Mouse (Mus musculus) mouse embryonic stem cell (cell line): ENCODE data around the gene Igfbp6.

Experiments
- in situ Hi-C, 2 experiments: fragments of 300-500 bp; cut with MboI; formaldehyde crosslinking; loops; 1 replicate in 1 of 2; 3 replicates in 1 of 2; pipeline ENCODE4 v1.14.3; 2019 to 2020; ENCODE audit warnings: low sequenced_read_pairs in 2 of 2, low pct_unique_long_range_greater_than_20kb in 1 of 2, mixed read lengths in 1 of 2; ENCODE audit not compliant: unreplicated experiment in 1 of 2

The Igfbp6 gene

DNA sequence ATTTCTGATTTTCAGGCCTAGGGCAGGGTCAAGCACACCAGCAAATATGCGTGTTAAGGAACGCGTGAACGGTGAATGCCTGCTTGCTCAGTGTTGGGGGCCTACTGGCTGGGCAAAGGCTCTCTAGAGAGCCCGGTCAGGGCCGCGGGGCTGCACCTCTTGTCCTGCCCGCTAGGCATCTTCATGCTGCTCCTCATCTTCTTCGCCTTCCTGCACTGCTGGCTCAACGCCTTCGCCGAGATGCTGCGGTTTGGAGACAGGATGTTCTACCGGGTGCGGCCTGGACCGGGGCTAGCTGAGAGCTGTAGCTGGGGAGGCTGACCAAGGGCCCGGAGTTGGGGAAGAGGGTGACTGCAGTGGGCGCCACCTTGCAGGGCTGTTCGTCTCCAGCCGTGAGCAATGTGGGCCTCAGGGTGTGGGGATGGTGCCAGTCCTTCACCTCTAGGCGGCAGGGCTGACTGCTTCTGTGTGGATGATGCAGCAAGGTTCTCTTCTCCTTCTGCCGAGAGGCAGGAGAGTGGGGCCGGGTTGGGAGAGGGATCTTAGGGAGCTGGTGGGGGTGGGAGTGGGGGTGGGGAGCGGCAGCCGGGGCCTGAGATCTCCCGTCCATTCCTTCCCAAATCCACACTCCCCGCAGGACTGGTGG lies 16.4 kb downstream of the Igfbp6 start:
- in situ Hi-C loops, result no loop called here

DNA sequence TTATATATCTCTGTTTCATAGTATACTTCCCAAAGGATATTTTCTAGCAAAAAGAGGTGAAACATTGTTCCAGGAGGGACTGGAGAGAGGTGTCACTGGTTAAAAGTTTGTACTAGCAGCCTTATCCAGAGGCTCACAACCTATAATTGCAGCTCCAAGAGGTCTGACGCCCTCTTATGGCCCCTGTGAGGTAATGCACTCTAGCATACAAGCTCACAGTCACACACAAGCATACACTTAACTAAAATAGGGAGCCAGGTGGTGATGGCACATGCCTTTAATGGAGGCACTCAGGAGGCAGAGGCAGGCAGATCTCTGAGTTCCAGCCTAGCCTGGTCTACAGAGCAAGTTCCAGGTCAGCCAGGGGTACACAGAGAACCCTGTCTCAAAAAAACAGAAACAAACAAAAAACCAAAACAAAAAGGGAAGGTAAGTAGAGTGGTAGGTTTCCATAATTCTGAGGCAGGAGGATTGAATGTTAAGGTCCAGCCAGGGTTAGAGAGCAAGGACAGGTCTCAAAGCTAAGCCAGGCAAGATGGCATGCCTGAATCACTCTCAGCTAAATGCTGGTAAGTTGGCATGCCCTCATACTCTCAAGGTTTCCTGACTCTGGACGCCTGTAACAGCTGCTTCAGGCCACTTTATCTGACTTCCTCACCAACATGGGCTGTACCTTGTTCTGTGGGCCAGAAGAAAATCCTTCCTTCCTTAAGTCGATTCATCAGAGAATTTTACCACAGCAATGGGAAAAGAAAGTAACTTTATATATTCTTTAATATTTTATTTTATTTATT lies 19.9 kb downstream of the Igfbp6 start:
- in situ Hi-C loops, result no loop called here

DNA sequence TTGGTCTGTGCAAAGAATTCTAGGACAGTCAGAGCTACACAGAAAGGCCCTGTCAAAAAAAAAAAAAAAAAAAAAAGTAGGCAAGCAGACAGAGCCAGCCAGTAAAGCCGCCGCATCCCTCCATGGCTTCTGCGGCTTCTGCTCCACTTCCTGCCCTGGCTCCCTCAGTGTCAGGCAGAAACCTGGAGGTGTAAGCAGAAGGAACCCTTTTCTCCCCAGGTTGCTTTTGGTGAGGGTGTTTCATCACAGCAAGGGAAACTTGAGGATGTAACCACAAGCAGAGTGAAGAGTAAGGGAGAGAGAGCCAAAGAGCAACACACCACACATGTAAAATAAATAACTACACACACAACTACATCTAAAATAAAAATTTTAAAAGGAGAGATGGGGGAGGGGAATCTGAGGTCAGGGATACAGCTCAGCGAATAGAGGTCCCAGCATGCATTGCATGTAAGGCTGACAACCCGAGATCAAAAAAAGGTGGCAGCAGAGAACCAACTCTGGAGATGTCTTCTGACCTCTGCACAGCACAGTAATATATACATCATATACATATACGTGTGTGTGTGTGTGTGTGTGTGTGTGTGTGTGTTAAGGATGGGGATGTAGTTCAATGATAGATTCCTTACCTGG lies 21.4 kb downstream of the Igfbp6 start:
- in situ Hi-C loops, result no loop called here

DNA sequence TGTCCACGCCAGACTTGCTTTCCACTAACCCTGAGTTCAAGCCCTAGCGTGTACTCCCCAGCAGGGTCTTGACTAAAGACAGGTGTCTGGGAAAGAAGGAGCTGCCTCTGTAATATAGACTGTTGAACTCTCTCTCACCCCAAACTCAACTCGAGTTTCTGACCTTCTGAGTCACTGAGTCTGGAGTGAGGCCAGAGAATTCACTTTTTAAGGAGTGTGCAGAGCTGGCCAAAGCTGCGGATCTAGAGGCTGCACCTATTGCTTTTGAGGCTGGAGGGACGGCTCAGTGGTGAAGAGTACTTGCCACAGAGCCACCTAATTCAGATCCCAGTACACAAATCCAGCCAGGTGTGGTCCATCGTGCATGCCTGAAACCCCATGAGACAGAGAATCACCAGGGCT lies 23.5 kb downstream of the Igfbp6 start:
- in situ Hi-C loops, result no loop called here

DNA sequence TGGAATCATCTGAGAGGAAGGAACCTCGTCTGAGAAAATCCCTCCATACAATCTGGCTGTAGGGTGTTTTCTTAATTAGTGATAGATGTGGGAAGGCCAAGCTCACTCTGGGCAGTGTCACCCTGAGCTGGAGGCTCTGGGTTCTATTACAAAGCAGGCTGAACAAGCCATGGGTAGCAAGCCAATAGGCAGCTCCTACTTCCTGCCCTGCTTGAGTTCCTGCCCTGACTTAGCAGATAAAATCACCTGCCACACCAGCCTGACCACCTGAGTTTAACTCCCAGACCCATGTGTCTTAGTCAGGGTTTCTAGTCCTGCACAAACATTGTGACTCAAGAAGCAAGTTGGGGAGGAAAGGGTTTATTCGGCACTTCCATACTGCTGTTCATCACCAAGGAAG lies 24.9 kb downstream of the Igfbp6 start:
- in situ Hi-C loops, result no loop called here

DNA sequence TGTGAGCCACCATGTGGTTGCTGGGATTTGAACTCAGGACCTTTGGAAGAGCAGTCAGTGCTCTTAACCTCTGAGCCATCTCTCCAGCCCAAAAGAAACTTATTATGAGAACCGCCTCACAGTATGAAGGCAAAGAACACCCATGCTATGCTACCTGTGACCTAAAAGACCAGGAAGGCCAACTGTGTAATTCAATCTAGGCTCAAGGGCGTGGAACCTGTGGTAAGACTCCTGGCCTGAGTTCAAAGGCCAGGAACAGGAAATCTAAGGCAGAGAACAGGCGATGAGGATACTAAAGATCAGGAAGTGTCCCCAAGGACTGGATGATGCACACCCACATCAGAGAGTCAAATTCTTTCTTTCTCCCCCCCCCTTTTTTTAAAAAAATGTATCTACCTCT lies 29.4 kb downstream of the Igfbp6 start:
- in situ Hi-C loops, result no loop called here

DNA sequence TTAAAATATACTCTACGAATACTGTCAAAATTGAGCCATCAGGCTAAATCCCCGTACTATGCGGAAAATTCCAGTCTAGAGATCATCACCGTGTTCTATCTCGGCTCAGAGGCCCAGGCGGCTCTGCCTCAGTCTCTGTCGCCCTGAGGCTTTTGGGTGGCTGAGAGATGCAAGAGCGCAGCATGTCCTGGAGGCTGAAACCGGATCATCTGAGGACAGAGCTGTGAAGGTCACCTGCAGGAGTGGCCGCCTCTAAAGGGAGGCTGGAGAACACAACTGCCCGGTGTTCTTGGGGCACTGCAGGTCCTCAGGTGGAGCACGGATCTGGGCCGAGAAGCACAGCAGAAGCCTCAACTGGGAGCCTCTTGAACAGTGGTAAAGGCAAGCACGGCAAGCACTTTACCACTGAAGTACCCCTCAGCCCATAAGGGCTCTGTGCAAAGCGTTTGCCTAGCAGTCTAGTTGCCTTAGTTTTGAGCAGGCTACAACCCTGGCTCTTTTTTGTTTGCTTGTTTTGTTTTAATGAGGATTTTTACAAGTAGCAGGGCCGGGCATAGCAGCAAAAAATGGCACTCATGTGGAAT lies 31.7 kb downstream of the Igfbp6 start:
- in situ Hi-C loops, result loop anchor here in 1 of 2 experiments (5.0 kb wide), 1 partner anchor 46 kb away; no protein-coding TSS in a partner anchor

DNA sequence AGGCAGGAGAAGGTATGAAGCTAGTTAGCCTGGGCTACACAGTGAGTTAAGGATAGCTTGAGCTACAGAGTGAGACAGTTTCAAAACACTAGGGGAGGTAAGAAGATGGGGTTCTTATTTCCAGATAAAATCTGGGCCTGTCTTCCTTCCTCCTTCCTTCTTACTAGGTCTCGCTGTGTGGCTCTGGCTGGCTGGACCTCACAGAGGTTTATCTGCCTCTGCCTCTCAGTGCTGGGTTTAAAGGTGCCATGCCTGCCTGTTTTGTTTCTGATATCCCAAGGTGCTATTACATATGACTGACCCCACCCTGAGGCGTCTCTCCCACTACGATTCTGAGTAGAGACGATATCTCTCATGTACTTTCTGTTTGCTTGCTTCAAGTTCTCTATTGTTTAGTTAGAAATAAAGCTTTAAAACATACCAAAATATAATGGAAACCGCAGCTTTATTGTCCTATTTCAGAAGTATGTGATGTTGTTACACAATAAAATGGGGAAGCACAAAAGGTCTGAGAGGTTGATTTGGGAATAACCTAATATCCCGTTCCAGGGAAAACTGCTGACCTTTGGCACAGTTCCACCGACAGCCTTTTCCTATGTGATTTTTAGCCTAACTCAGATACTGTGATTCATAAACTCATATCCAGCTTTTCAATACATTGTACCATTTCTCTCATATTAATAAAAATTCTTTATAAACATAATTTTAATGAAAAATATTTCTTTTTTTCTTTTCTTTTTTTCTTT lies 32.6 kb downstream of the Igfbp6 start:
- in situ Hi-C loops, result loop anchor here in 1 of 2 experiments (5.0 kb wide), 1 partner anchor 46 kb away; no protein-coding TSS in a partner anchor

DNA sequence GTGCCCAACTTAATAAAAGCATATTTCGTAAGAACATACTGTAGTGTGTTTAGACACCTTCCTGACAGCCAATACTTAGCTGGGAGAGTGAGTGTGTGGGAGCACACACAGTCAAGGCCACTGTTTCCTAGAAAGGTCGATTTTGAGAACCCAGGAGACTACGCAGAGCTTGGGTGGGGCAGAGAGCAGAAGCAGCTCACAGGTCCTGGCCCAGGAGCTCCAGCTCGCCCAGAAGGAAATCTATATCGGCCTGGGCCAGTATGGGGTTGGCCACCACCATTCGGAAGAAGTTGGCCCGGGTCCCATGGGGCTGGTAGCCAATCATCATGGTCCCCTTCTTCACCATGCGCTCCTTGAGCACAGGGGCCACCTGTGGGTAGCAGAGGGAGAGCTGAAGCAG lies 33.3 kb downstream of the Igfbp6 start:
- in situ Hi-C loops, result loop anchor here in 1 of 2 experiments (5.0 kb wide), 1 partner anchor 45 kb away; no protein-coding TSS in a partner anchor

DNA sequence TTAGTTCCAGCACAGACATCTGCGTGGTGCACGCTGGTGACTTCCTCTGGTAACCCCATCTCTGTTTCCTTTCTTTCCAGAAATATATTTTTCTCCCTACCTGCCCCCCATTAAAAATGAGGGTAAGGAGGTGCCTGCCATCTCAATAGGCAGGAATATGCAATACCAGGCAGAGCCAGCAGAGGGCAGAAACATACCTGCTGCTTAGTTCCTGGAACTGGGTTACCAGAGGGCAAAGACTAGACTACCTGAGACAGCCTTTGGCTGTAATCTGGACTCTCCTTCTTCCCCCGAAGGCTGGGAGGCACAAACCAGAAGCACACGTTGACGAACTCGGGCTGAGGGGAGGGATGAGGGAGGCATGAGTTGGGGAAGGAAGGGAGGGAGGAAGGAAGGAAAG lies 34.1 kb downstream of the Igfbp6 start:
- in situ Hi-C loops, result loop anchor here in 1 of 2 experiments (5.0 kb wide), 1 partner anchor 44 kb away; no protein-coding TSS in a partner anchor

DNA sequence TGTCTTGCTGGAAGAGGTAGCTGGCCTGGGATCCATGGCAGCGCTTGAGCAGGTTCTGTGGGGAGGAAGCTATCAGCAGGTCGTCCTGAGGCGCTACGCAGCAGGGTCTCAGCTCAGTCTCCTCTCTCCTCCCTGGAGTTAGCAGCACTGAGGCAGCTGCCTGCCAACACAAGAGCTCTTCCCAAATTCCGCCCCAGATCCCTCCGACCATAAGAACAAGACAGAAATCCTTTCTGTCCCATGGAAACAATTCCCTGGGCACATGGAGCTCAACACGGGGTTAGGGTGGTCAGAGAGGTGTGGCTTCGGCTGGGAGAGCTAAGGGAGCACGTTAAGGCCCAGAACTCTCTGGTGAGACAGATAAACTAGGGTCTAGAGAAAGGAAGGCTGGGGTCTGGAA lies 34.9 kb downstream of the Igfbp6 start:
- in situ Hi-C loops, result loop anchor here in 1 of 2 experiments (5.0 kb wide), 1 partner anchor 43 kb away; no protein-coding TSS in a partner anchor

DNA sequence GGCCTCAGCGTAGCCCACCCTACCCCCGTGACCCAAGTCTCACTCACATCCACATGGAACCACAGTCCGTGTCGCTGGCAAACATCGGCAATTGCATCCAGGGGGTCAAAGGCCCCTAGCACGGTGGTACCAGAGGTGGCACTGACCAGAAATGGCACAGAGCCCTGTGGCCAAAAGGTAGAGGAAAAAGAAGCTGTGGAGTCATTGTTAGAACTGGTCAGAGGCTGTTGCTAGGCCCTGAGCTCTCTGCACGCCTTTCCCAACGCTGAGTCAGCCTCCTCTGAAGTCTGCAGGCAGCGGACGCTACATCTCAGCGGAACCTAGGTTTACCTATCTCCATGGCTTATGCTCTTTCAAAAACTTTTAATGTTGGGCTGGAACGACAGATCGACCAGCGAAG lies 35.8 kb downstream of the Igfbp6 start:
- in situ Hi-C loops, result loop anchor here in 1 of 2 experiments (5.0 kb wide), 1 partner anchor 42 kb away; no protein-coding TSS in a partner anchor

DNA sequence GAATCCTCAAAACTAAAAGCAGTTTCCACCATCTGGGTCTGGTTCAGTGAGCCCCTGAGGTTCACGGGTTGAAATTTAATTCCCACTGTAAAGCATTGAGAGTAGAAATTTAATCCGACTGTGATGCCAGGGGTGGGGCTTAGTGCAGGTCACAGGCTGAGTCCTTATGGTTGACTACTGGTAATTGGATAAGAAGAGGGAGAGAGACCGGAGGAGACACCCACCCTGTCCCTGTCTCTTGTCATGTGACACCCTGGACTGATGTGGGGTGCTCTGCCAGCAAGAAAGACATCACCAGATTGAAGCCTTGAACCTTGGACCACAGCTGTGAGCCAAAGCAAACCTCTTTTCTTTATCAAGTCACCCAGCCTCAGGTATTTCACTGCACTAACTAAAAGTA lies 38.9 kb downstream of the Igfbp6 start:
- in situ Hi-C loops, result no loop called here

DNA sequence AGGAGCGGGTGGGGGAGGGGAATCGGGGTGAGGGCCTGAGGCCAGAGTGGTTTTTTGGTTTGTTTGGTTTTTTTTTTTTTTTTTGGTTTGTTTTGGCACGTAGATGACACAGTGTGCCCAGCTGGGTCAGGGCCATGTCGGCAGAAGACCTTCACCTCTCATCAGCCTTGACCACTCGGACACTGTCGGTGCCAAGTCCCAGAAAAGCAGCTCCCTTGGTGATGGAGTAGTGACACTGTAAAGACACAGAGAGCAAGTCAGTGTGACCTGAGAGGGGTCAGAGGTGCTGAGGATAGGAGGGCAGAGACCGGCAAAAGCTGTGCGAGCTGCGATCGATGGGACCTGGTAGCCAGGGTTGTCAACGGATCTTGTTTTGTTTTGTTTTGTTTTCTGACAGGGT lies 42.1 kb downstream of the Igfbp6 start:
- in situ Hi-C loops, result loop anchor here in 1 of 2 experiments (5.0 kb wide), 1 partner anchor 36 kb away; no protein-coding TSS in a partner anchor

DNA sequence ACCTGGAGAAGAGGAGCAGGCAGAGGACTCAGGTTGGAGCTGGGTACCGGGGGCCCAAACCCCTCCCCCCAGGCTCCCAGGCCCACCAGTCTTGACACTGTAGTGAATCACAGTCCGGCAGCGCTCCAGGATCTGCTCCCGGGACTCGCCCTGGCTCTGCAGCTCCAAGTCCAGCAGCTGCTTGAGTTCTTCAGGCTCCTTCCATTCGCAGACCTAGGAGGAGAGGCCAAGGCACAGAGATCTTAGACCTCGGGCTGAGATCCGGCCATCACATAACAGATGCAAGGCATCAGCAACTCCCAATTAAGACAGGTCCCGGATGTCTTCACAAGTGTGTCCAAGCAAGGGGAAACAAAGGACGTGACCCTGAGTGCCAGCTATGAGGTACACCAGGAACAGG lies 43.9 kb downstream of the Igfbp6 start:
- in situ Hi-C loops, result loop anchor here in 1 of 2 experiments (5.0 kb wide), 1 partner anchor 34 kb away; no protein-coding TSS in a partner anchor

DNA sequence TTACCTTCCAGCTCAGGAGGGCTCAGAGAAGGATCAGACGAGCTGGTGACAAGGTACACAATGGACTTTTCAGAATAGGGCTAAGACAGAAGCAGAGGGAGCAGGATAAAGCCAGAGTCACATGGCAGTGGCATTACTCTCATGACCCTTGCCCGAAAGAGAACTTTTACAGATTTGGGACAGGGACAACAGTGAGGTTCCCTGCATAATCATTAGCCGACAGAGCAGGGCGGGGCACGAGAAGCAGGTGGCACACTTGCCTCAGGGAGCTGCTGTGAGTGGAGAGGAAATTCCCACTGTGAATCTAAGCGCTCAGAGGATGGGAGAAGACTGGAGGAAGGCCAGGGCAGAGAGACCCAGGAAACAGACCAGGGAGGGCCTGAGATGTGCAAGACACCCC lies 44.7 kb downstream of the Igfbp6 start:
- in situ Hi-C loops, result loop anchor here in 1 of 2 experiments (5.0 kb wide), 1 partner anchor 33 kb away; no protein-coding TSS in a partner anchor

DNA sequence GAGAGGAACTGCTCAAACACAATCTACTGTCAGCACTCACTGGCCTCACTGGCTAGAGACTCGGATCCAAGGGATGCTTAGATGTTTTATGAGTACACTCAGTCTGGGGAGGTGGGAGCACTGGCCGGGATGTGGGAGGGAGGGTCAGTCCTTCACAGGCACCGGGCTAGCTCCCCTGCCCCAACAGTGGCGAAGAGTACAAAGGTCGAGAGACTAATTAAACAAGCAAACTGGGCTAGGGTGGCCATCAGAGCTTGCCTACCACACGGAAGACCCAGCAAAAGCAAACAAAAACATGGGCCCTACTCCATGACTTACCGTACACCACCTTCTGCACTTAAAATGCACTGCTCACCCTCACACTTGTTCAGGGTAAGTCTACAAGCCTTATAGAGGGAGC lies 47.5 kb downstream of the Igfbp6 start:
- in situ Hi-C loops, result no loop called here

DNA sequence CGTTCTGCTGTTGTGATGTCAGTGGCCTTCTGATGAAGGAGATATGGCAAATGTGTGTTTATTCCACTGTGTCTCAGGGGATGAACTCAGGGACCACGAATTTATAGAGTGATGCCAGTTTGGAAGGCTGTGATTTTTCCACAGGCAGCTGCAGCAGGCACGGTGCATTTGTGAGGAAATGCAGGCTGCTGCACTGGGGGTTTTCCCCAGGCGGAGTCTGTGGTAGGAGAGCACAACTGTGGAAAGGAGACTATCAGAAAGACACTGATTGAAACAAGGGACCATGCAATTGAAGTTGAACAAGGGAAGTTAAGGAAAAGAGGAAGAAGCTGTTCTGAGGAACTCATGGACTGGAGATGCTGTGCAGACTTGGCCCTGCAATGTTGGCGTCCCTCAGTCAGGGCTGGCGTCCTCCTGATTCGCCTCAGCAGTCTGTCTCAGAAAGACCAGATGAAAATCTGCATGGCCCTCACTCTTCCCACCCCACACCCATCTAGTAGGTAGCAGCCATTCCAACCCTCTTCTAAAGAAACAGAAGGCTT lies 48.2 kb downstream of the Igfbp6 start:
- in situ Hi-C loops, result no loop called here
